Mouse (Mus musculus) layer of hippocampus, postnatal 36 days (tissue): ENCODE data around the gene Olfr10. TPM values are rescaled to one million over a fixed set of nuclear protein-coding genes. Genes with fewer than 3 reads are reported as not detected.
"Not testable (repeated sequence)": the region's sequence is repeated elsewhere in the genome, so short reads cannot be mapped to it uniquely, and the experiment has no call there.

ENCODE experiments used
- DNase-seq, 2 experiments: peaks; one replicate each; pipeline ENCODE4 v3.0.0; 2022
- total RNA-seq, 2 experiments: library from RNA; stranded (reverse); gene quantifications; 2 replicates each; pipeline ENCODE4 v1.2.3; 2021

The Olfr10 gene
- not detected for total RNA-seq

- no peak for DNase-seq
Measured at GRCm38 (mm10) chr11:49304441-49304840, at the start of gene Olfr10. Gene Olfr10 (plus strand): TSS chr11:49304741.

- DNase-seq, result no peak
Measured at GRCm38 (mm10) chr11:49259296-49259695, 45.2 kb upstream of the Olfr10 start.

DNA sequence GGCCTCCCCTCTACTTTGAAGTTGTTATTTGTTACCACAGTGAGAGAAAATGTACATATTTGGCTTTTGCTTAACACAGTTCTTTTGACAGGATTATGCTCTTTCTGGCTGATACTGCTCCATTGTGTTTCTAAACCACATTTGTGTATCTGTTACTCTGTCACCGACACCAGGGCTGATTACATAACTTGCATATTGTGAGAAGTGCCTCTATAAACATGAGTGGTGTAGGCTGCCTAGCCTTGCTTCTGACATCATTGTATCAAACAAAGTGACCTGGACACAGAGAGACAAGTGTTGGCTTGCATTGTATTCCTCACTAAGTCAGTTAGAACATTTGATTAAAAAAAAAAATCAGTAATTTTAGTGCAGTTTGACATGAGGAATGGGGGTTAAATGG is 44.7 kb upstream of the Olfr10 start:
- DNase-seq, result no peak

DNA sequence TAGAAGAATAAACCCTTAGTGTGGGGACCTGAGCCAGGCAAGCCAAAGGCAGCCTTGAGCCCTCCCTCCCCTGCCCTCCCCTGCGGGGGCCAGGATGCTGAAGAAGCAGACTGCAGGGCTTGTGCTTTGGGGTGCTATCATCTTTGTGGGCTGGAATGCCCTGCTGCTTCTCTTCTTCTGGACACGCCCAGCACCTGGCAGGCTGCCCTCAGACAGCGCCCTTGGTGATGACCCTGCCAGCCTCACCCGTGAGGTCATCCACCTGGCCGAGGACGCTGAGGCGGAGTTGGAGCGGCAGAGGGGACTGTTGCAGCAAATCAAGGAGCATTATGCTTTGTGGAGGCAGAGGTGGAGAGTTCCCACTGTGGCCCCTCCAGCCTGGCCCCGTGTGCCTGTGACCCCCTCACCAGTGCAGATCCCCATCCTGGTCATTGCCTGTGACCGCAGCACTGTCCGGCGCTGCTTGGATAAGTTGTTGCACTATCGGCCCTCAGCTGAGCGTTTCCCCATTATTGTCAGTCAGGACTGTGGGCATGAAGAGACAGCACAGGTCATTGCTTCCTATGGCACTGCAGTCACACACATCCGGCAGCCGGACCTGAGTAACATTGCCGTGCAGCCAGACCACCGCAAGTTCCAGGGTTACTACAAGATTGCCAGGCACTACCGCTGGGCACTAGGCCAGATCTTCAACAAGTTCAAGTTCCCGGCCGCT is 43.8 kb upstream of the Olfr10 start:
- no peak for DNase-seq

DNA sequence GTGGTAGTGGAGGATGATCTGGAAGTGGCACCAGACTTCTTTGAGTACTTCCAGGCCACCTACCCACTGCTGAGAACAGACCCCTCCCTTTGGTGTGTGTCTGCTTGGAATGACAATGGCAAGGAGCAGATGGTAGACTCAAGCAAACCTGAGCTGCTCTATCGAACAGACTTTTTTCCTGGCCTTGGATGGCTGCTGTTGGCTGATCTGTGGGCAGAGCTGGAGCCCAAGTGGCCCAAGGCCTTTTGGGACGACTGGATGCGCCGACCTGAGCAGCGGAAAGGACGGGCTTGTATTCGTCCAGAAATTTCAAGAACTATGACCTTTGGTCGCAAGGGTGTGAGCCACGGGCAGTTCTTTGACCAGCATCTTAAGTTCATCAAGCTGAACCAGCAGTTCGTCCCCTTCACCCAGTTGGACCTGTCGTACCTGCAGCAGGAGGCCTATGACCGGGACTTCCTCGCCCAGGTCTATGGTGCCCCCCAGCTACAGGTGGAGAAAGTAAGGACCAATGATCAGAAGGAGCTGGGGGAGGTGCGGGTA is 43.2 kb upstream of the Olfr10 start:
- DNase-seq, result no peak

GRCm38 (mm10) chr11:49262286-49262685 is 42.3 kb upstream of the Olfr10 start:
- DNase-seq, result no peak

DNA sequence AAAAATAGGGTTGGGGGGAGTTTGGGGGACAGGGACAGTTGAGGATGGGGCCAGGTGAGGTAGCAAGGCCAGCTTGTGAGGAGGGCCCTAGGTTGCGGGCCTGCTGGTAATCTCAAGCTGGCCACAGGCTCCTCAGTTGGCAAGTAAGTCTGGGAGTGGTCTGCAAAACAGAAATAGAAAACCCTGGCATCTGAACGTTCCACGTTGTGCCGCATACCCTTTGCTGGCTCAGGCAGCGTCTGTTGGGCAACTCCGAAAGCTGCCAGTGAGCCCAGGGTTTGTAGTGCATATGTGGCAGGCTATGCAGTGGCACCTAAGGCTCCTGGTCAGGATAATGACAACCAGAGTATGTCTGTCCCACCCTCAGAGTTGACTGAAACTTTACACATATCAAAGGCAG is 41.4 kb upstream of the Olfr10 start:
- no peak for DNase-seq

DNA sequence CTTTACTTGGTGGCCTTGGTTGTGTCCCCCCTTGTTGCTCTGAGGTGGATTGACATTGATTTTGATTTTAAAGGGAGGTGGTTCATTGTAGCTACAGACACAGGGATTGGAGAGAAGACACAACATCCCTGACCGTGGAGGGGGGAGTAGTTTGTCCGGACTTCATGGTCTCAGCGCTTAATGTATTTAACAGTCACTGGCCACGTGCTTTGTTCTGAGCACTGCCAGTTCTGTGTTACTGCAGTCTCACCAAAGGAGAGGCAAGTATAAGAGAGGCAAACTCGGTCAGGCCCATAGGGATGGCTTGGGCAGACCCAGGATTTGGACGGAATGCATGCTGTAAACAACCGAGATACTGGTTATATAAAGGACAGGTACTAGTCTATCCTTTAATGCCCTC is 40.5 kb upstream of the Olfr10 start:
- no peak for DNase-seq

- DNase-seq, result no peak
Measured at GRCm38 (mm10) chr11:49264622-49265021, 39.9 kb upstream of the Olfr10 start.

DNA sequence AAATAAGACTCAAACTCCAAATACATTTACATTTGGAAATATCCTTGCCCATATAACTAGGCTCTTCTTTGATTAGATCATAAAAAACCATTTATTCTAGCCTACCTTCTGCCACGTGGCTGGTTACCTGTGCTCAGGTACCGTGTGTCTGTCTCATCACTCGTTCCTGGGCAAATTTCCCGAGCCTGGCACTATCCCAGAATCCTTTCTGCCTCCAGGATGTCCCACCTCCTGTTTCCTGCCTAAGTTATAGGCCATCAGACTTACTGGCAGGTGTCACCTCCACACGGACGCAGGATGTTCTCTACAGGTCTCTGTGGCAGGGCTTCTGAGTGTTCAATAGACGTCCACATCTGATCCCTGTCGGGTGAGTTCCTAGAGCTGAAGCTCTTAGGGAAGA is 39.4 kb upstream of the Olfr10 start:
- DNase-seq, result no peak

DNA sequence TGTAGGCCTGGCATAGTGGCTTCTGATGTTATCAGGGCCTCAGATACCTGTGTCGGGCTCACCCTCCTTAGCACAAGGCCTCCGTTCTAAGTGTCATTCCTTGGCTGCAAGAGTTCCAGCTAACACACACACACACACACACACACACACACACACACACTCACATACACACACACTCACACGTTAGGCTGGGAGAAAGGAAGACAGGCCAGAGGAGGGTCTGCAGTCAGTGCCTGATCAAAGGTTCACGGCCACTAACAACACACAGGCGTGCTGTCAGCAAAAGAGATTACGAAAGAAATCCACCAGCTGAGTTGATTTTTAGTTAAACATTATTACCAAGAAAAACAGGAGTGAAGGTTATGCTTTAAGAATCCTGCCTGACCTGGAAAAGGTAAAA is 37.9 kb upstream of the Olfr10 start:
- DNase-seq, result no peak

DNA sequence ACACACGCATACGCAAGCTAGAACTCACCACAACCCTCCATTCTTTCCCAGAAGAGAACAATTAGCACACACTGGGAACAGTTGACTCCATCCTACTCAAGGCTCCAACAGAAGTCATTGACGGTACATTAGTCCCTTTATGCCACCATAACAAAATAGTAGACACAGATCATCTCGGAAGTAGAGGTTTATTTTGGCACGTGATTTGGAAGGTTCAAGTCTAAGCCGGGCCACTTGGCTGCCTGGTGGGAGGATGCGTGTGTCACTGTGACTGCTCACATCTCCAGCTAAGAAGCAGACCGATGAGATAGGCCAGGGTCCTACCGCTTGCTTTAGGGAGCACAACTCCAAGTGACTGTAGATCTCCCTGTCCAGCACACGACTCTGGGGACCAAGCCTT is 37.2 kb upstream of the Olfr10 start:
- no peak for DNase-seq

GRCm38 (mm10) chr11:49267970-49268579 is 36.5 kb upstream of the Olfr10 start:
- DNase-seq, result no peak

DNA sequence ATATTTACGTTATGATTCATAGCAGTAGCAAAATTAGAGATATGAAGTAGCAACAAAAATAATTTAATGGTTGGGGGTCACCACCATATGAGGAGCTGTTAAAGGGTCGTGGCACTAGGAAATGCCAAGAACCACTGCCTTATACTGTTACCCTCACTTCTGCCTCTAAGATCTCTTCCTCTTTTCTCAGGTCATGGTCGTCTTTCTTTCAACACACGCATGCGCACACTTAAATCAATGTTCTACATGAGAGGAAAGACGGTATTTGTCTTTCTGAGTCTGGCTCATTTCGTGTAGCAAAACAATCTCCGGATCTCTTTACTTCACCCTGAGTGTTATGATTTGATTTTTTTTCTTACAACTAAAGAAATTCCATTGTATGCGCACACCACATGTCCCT is 34.8 kb upstream of the Olfr10 start:
- no peak for DNase-seq

DNA sequence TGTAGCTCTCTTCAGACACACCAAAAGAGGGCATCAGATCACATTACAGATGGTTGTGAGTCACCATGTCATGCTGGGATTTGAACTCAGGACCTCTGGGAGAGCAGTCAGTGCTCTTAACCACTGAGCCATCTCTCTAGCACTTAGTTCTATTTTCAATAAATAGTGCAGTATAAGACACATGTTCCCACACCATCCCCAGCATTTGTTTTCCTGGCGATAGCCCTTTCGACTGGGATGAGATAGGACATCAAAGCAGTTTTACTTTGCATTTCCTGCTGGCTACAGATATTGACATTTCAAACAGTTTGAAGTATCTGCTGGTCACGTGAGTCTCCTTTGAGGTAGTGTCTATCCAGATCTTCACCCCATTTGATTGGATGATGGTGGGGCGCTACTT is 34.2 kb upstream of the Olfr10 start:
- DNase-seq, result no peak

DNA sequence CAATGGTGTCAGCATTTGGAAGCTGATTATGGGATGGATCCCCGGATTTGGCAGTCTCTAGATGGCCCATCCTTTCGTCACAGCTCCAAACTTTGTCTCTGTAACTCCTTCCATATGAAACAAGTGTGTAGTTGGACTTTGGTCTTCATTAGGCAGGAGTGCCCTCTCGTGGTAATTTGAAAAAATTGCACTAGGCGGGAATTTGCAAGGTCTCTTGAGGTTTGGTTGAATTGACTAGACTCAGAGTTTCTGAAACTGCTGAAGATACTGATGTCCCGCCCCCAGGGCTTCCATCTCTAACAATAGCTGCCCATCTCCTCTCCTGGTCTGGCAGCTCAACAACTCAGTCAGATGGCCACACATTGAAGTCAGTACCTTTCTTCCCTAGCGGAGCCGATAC is 33.2 kb upstream of the Olfr10 start:
- no peak for DNase-seq

- DNase-seq, result no peak
Measured at GRCm38 (mm10) chr11:49273834-49274519, 30.6 kb upstream of the Olfr10 start.

GRCm38 (mm10) chr11:49278222-49278621 is 26.3 kb upstream of the Olfr10 start, which contains the start of gene Olfr1393:
Gene Olfr1393 (plus strand): TSS chr11:49278304.
- no peak for DNase-seq

DNA sequence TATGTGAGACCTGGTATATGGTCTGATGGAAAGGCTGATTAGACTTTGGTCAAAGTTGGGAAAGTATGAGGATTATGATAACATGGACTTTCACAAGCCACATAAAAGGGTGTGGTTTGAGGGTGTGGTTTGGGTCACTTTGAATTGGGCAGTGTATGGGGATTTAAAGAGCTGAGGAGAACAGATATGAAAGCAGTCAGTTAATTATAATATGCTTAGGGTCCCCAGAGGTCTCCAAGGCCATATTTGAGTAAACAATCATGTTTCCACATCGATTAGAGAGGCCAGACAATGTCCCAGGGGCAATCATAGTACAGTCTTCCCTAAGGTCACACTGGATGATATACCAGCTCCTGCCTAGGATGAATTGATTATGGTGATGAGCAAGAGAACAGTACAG is 19.6 kb upstream of the Olfr10 start, which contains the start of gene Olfr1392:
Olfr1392 (plus strand) TSS at position 301 of the 400 bp plus-strand sequence.
- DNase-seq, result not testable (repeated sequence)

DNA sequence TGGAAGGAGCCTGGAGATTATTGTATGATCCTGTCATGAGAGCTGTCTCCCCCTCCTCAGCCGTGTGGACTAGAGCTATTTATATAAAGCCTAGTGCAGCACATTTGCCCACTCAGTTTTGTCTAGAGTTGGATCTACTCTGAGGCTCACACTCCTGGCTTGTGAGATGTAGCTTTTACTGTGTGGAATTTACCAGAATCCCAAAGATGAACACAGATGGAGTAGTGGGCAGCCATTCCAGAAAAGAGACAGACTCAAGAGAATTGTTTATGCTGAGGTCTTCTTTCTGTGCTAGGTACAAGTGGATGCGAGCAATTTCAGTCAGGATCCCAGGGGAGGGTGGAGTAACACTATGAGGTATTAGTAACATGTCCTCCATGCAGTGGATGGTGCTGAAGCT is 17.3 kb upstream of the Olfr10 start:
- DNase-seq, result no peak

DNA sequence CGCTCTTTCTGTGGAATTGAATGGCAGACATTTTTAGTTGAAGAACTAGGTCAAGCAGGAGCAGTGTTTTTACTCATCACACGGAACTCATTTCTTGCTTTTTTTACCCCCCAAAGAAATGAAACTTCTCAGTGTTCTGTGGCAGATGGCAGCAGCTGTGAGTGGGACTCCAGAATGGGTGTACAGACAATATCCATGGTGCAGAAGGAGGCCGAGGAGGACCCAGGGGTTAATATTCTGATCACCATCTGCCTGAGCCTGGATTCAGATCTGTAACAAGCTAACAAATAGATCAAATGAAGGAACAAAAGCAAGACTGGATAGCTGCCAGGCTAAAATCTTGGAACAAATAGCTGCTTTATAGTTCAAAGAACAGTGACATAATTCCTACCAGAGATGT is 11.8 kb upstream of the Olfr10 start:
- peak; percentile 23 to 48 for DNase-seq

GRCm38 (mm10) chr11:49308547-49308946 is 4.0 kb downstream of the Olfr10 start:
- DNase-seq, result not testable (repeated sequence)

DNA sequence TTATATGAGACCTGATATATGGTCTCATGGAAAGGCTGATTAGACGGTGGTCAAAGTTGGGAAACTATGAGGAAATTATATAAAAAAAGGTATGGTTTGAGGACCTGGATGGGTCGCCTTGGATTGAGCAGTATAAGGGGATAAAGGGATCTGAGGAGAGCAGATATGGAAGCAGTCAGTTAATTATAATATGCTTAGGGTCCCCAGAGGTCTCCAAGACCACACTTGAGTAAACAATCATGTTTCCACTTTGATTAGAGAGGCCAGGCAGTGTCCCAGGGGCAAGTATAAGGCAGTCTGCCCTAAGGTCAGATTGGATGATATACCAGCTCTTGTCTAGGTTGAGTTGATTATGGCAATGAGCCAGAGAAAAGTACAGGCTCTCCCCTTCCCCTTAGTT is 17.9 kb downstream of the Olfr10 start, which contains the start of gene Olfr1391:
Olfr1391 (plus strand) TSS at position 301 of the 400 bp plus-strand sequence.
- no peak for DNase-seq
